Mouse (Mus musculus) neural tube, embryonic 12.5 days (tissue): Measurements from ENCODE around the gene Slc23a2. TPM values are rescaled to one million over a fixed set of nuclear protein-coding genes. Genes with fewer than 3 reads are reported as not detected.

Experiments
- ATAC-seq: fragments of 200-750 bp; cut with Nextera tagmentation; 2 replicates; pipeline ENCODE4 v1.8.0; 2017; ENCODE audit warnings: low read depth, mild to moderate bottlenecking, moderate TSS enrichment, moderate library complexity; ENCODE audit not compliant: low FRiP score
- H3K27ac ChIP-seq: fragments of 300-500 bp; sonication (generic); 2 replicates; pipeline ENCODE4 v1.5.1; 2016
- H3K27me3 ChIP-seq: fragments of 300-500 bp; sonication (generic); replicated peaks from 2 replicates; pipeline ENCODE4 v1.6.1; 2016; ENCODE audit warnings: mild to moderate bottlenecking
- H3K36me3 ChIP-seq: fragments of 300-500 bp; sonication (generic); 2 replicates; pipeline ENCODE4 v1.6.1; 2016; ENCODE audit warnings: mild to moderate bottlenecking
- H3K4me1 ChIP-seq: fragments of 300-500 bp; sonication (generic); 2 replicates; pipeline ENCODE4 v1.6.1; 2016
- H3K4me2 ChIP-seq: fragments of 300-500 bp; sonication (generic); replicated peaks from 2 replicates; pipeline ENCODE4 v1.6.1; 2016; ENCODE audit warnings: mild to moderate bottlenecking
- H3K4me3 ChIP-seq: fragments of 300-500 bp; sonication (generic); 2 replicates; pipeline ENCODE4 v1.5.1; 2016
- H3K9ac ChIP-seq: fragments of 300-500 bp; sonication (generic); 2 replicates; pipeline ENCODE4 v1.6.1; 2016; ENCODE audit warnings: mild to moderate bottlenecking
- H3K9me3 ChIP-seq: fragments of 300-500 bp; sonication (generic); 2 replicates; pipeline ENCODE4 v1.6.1; 2016; ENCODE audit warnings: mild to moderate bottlenecking
- WGBS: fragments of 180-500 bp; shearing (Covaris S2); methylation state at CpG from one replicate; pipeline ENCODE4 v1.1.7; 2016; 5-methylcytosine and 5-hydroxymethylcytosine counted together
- polyA plus RNA-seq: library from polyadenylated mRNA; unstranded; fragments of >200 nt; fragmentation: Nextera tagmentation; extraction: Ambion mirVana; gene quantifications from 2 replicates; pipeline ENCODE4 v1.2.1, GENCODE M21; 2016

The Slc23a2 gene
- polyA plus RNA-seq, 1 experiment from 2014 or later, result 18.9 TPM

DNA sequence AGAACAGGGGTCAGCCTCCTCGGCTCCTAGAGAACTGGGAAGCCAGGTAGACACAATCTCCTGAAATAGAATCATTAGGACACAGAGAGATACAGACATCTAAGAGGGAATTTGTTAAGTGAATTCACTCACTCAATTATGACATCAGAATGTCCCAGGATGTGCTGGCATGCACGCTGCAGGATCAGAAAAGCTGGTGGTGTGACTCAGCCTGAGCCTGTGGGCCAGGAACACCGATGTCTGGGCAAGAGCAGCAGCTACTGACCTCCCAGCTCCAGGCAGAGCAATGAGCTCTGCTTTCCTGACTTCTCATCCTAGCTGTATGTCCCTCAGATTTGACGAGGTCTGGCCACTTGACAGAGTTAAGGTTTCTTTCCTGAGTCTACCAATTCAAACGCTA is 7.8 kb upstream of the Slc23a2 start:
- H3K4me1 ChIP-seq, result no peaks in the 10 kb centered on the region
- 58% methylated on average over 5 of the region's 5 CpGs for WGBS
- no peak overlapping the region for H3K27ac ChIP-seq
- H3K4me2 ChIP-seq, result no peak overlapping the region
- no peaks in the 10 kb centered on the region for H3K9me3 ChIP-seq
- H3K36me3 ChIP-seq, result no peaks in the 10 kb centered on the region
- no peak for ATAC-seq
- H3K4me3 ChIP-seq, result no peak overlapping the region
- H3K27me3 ChIP-seq, result no peaks in the 10 kb centered on the region
- H3K9ac ChIP-seq, result no peak overlapping the region

DNA sequence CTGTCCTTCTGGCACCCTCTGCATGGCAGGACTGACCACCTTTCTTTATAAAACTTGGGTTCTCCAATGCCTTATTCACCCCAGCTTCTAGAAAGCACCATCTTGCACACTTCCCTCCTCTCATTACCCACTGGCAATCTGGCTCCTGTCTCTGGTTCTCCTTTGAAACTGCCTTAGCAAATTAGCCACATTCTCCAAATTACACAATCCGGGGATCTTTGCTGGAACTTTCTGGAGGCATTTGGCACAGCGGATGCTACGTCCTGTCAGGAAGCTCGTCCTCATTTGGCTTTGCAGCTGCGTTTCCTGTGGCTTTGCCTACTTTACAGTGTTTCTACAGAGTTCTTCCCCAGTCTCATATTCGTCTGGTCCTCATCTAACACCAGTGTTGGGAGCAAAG is 6.7 kb upstream of the Slc23a2 start:
- no peak for ATAC-seq
- Histone ChIP-seq H3K9me3 (no peaks in the 10 kb centered on the region), H3K4me3 (no peak overlapping the region), H3K9ac (no peak overlapping the region), H3K27ac (no peak overlapping the region), H3K27me3 (no peaks in the 10 kb centered on the region), H3K4me1 (no peaks in the 10 kb centered on the region), H3K4me2 (no peak overlapping the region), H3K36me3 (no peaks in the 10 kb centered on the region)
- WGBS, result 84% methylated on average over 6 of the region's 6 CpGs

DNA sequence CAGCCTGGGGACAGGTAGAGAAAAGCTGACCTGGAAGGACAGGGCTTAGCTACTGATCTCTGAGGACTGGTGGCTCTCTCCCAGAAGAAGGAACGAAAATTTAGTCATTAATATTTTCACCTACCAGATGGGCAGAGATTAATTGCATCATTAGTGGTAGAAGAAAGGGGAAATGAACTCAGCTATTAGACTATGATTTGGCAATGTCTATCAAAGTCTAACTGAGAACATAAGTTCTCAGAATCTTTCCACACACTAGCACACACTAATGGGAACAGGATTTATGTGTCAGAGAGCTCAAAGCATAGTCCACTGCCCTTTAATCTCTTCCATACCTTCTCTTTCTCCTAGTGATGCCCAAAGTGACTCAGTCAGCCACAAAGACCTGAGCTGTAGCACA is 6.0 kb upstream of the Slc23a2 start:
- Histone ChIP-seq H3K9me3 (no peaks in the 10 kb centered on the region), H3K27ac (no peak overlapping the region), H3K4me1 (no peaks in the 10 kb centered on the region), H3K9ac (no peak overlapping the region), H3K36me3 (no peaks in the 10 kb centered on the region), H3K4me3 (no peak overlapping the region), H3K4me2 (no peak overlapping the region), H3K27me3 (no peaks in the 10 kb centered on the region)
- 76% methylated on average over 1 of the region's 1 CpGs for WGBS
- no peak for ATAC-seq

DNA sequence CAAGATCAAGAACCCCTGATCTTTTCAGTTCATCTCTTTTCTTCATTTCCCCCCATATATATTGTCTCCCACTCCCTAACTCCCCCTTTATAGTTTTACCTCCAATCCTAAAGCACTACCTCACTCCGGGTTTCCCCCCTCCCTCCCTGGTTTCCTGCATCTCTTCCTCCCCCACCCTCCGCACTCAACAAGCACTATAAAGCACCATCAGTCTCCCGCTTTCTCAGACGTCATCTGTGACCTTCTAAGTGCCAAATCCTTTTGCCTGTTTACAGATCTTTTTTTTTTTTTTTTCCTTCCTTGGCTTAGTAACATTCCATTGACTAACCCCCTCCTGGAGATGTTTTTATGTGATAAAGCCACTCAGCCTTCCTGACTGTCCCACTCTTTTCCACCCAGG is 1.6 kb upstream of the Slc23a2 start:
- 0 out of 2 replicates have a peak, but pooled peaks cover 4% of the 10 kb centered on the region for H3K36me3 ChIP-seq
- H3K4me3 ChIP-seq, result no peak overlapping the region
- peaks cover 13% of the 10 kb centered on the region for H3K4me1 ChIP-seq
- ATAC-seq, result no peak
- no peaks in the 10 kb centered on the region for H3K27me3 ChIP-seq
- WGBS, result 38% methylated on average over 4 of the region's 4 CpGs
- H3K4me2 ChIP-seq, result no peak overlapping the region
- no peak overlapping the region for H3K27ac ChIP-seq
- H3K9me3 ChIP-seq, result no peaks in the 10 kb centered on the region
- no peak overlapping the region for H3K9ac ChIP-seq

DNA sequence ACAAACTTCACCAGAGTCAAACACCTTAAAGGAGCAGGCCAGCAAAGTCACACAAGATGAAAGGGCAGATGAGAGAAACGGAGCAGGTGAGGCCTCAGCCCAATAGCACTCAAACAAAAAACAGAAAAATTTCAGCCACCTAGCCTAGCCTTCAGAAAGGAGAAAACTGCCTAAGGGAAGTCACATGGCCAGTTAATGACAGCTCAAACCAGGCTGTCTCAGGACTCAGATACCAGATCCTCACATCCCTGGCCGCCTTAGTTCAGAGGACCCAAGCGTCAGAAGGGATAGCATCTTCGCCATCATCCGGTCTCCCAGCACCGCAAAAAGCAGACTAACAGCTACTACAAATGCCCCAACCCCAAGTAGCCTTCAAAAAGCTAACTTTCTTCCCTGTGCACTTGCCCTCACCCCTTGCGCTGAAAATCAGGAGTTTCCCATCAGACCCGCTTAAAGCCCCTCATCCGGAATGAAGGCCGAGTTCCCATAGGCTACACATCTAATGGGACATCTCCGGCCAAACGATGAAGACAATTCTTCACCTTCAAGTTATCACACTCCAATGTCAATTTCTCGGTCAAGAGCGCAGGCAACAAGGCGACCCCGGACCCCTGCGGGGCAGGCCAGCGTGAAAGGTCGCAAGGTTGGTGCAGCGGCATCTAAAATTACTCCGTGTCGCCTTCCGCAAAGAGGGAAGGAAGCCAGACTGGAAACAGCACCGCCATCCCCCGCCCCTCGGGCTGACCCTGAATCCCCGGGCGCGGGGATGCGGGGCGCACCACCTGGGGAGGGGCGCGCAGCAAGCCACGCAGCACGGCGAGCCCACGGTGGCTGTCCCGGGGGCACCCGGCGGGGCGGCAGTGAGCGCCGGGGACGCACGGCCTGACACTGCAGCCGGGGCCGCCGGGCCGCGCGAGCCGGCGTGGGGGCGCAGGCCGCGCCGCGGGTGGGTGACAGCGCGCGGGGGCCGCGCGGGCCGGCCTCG is 673 bp downstream of the Slc23a2 start:
- Histone ChIP-seq H3K36me3 (0 out of 2 replicates have a peak, but pooled peaks cover 4% of the 10 kb centered on the region), H3K9me3 (no peaks in the 10 kb centered on the region), H3K4me3 (peak overlapping the region; percentile 90), H3K4me2 (peak overlapping the region; percentile 92), H3K27me3 (no peaks in the 10 kb centered on the region), H3K27ac (no peak overlapping the region), H3K4me1 (peaks cover 13% of the 10 kb centered on the region), H3K9ac (peak overlapping the region; percentile 87)
- peak; percentile 60 for ATAC-seq
- 2% methylated on average over 61 of the region's 66 CpGs for whole genome bisulfite sequencing

DNA sequence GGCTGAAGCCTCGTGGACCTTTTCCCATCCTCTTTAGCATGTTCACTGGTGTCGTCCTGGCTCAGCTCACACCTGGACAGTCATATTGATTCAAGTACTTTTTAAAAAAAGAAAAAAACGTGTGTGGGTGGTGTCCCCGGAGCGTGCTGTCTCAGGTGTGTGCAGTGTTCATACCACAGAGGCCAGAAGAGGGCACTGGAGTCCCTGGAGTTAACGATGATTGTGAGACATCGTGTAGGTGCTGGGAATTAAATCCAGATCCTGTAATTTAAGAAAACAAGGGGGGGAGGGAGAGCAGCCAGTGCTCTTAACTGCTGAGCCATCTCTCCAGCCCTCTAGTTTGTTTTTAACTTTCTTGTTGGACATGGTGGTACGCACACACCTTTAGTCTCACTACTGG is 2.3 kb downstream of the Slc23a2 start:
- no peak for ATAC-seq
- Histone ChIP-seq H3K27ac (no peak overlapping the region), H3K4me1 (peaks cover 13% of the 10 kb centered on the region), H3K27me3 (no peaks in the 10 kb centered on the region), H3K36me3 (0 out of 2 replicates have a peak, but pooled peaks cover 4% of the 10 kb centered on the region), H3K4me2 (no peak overlapping the region), H3K9ac (no peak overlapping the region), H3K9me3 (no peaks in the 10 kb centered on the region), H3K4me3 (no peak overlapping the region)
- 89% methylated on average over 8 of the region's 8 CpGs for WGBS

DNA sequence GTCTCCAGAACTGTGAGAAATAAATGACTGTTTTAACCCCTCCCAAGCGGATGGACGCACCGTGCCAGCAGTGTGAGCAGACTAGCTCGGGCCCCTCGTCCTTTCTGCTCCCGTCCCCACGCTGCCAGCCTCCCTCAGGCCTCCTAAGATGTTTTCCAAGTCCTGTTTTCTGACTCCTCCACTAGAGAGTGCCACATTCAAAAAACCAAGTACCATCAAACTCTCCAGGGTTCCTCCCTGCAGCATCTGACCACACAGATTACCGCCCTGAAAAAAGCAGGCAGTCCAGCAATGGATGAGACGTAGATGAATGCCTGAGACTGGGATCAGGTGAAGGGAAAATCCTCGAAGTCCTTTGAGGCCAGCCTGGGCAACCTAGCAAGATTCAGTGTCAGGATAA is 4.4 kb downstream of the Slc23a2 start:
- no peaks in the 10 kb centered on the region for H3K27me3 ChIP-seq
- H3K27ac ChIP-seq, result no peak overlapping the region
- H3K4me1 ChIP-seq, result peaks cover 9% of the 10 kb centered on the region
- no peak overlapping the region for H3K4me2 ChIP-seq
- H3K9ac ChIP-seq, result no peak overlapping the region
- H3K4me3 ChIP-seq, result no peak overlapping the region
- H3K9me3 ChIP-seq, result no peaks in the 10 kb centered on the region
- WGBS, result 83% methylated on average over 10 of the region's 10 CpGs
- 0 out of 2 replicates have a peak, but pooled peaks cover 4% of the 10 kb centered on the region for H3K36me3 ChIP-seq
- ATAC-seq, result no peak

DNA sequence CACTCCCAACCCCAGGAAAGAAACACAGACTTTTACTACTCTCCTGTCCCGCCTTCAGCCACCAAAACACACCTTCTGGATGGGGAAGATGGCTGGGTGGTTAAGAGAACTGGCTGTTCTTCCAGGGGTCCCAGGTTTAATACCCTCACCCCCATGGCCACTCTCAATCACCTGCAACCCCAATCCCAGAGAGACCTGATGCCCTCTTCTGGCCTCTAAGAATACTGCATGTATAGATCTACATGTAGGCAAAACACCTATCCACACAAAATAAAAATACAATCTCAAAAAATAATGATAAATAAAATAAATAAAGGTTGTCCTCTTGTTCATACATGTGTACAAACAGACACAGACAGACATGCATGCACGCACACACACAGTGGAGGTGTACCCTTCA is 5.8 kb downstream of the Slc23a2 start:
- no peak overlapping the region for H3K27ac ChIP-seq
- no peaks in the 10 kb centered on the region for H3K9me3 ChIP-seq
- no peak overlapping the region for H3K4me3 ChIP-seq
- H3K36me3 ChIP-seq, result 0 out of 2 replicates have a peak, but pooled peaks cover 4% of the 10 kb centered on the region
- ATAC-seq, result no peak
- H3K4me2 ChIP-seq, result no peak overlapping the region
- H3K9ac ChIP-seq, result no peak overlapping the region
- peaks cover 10% of the 10 kb centered on the region for H3K4me1 ChIP-seq
- 92% methylated on average over 2 of the region's 2 CpGs for WGBS
- H3K27me3 ChIP-seq, result no peaks in the 10 kb centered on the region

DNA sequence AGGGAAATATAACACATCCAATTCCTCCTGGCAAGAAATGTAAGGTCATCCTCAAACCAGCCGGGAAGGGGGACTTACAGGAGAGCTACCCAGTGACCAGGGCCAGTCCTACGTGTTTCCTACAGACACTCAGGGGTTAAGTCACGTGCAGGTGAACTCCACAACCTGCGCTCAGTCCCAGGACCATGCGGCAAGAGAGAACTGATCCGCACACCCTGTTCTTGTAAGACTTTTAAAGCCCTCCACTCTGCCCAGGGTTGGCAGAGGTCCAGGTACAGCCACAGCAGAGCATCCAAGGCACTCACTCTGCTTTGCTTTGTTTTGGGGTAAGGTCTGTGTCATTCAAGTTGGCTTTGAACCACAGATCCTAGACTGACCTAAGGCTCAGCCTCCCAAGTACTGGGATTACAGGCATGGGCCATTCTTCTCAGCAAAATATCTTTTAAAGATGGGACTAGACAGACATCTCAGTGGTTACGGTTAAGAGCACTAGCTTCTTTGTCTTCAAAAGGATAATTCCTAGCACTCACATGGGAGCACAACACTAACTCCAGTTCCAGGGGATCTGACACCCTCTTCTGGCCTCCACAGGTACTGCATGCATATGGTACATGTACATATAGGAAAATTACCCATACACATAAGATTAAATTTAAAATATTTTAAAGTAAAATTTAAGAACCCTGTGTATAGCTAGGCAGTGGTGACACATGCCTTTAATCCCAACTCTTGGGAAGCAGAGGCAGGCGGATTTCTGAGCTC is 8.9 kb downstream of the Slc23a2 start:
- Histone ChIP-seq H3K9ac (no peak overlapping the region), H3K27ac (no peak overlapping the region), H3K4me2 (no peak overlapping the region), H3K4me3 (no peak overlapping the region), H3K36me3 (no peaks in the 10 kb centered on the region), H3K4me1 (peaks cover 17% of the 10 kb centered on the region), H3K9me3 (no peaks in the 10 kb centered on the region), H3K27me3 (no peaks in the 10 kb centered on the region)
- no peak for ATAC-seq
- WGBS, result 95% methylated on average over 8 of the region's 8 CpGs

DNA sequence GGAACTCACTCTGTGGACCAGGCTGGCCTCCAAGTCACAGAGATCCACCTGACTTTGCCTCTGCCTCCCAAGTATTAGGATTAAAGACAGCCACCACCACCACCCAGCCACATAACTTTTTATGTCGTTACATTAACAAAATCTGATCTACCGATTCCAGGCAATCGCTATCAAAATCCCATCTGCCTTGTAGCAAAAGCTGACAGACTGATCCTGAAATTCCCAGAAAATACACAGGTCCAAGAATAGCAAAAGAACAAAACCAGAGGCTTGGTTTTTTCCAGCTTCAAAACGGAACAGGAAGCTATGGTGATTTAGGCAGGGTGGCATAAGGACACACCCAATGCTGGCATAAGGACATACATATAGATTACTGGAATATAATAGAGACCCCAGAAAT is 10.2 kb downstream of the Slc23a2 start:
- peaks cover 17% of the 10 kb centered on the region for H3K4me1 ChIP-seq
- WGBS, result 83% methylated on average over 4 of the region's 4 CpGs
- no peak overlapping the region for H3K27ac ChIP-seq
- no peak overlapping the region for H3K4me3 ChIP-seq
- ATAC-seq, result no peak
- no peaks in the 10 kb centered on the region for H3K36me3 ChIP-seq
- H3K27me3 ChIP-seq, result no peaks in the 10 kb centered on the region
- H3K9me3 ChIP-seq, result no peaks in the 10 kb centered on the region
- no peak overlapping the region for H3K9ac ChIP-seq
- H3K4me2 ChIP-seq, result no peak overlapping the region

DNA sequence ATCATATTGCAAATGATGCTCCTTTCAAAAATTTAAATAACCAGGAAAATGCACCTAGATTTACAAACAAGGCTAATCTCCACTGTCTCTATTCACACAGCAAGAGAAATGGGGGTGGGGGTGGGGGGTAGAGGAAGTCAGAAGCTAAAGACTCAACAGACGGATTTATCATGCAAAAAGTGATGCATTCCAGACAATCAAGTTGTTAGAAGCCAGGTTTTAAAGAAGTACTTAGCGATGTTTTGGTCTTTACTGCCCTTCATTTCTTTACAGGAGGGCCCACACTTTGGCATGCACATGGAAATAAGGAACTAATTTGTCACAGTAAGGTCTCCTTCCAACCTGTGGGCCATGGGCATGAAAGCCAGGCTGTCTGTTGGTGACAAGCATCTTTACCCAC is 11.5 kb downstream of the Slc23a2 start:
- H3K27me3 ChIP-seq, result no peaks in the 10 kb centered on the region
- no peak for ATAC-seq
- H3K36me3 ChIP-seq, result no peaks in the 10 kb centered on the region
- no peak overlapping the region for H3K4me2 ChIP-seq
- no peaks in the 10 kb centered on the region for H3K9me3 ChIP-seq
- no peak overlapping the region for H3K27ac ChIP-seq
- no peak overlapping the region for H3K9ac ChIP-seq
- H3K4me1 ChIP-seq, result peaks cover 17% of the 10 kb centered on the region
- WGBS, result 29% methylated on average over 2 of the region's 2 CpGs
- no peak overlapping the region for H3K4me3 ChIP-seq

DNA sequence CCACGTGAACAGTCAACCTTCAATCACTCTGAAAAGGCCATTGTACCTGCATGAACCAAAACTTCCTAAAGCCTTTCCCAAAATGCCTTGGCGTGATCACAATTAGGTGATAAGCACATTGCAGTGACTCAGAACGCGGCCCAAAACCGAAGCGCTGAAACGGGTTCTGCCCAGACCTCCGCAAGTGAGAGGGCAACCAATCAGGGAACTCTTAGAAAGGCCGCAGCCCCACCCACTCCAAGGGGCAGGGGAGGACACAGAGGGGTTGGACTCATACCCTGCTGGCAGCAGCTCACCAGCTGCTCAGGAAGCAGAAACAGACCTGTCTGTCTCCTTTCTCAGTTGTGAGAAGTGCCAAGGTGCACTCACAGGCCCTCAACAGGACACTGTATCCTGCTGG is 13.6 kb downstream of the Slc23a2 start:
- no peaks in the 10 kb centered on the region for H3K27me3 ChIP-seq
- peaks cover 20% of the 10 kb centered on the region for H3K4me1 ChIP-seq
- H3K9me3 ChIP-seq, result no peaks in the 10 kb centered on the region
- H3K36me3 ChIP-seq, result no peaks in the 10 kb centered on the region
- ATAC-seq, result no peak
- no peak overlapping the region for H3K27ac ChIP-seq
- H3K4me2 ChIP-seq, result peak overlapping the region; percentile 46
- 5% methylated on average over 9 of the region's 9 CpGs for WGBS
- no peak overlapping the region for H3K9ac ChIP-seq
- no peak overlapping the region for H3K4me3 ChIP-seq
